Mouse (Mus musculus) hindlimb bud, embryonic 11.5 days (tissue): ENCODE data around the gene Pik3r1.

Experiments
- DNase-seq: peaks from one replicate; pipeline ENCODE4 v3.0.0-alpha.2; 2012; ENCODE audit warnings: low read depth, low spot score; ENCODE audit errors: extremely low spot score

Gene Pik3r1

DNA sequence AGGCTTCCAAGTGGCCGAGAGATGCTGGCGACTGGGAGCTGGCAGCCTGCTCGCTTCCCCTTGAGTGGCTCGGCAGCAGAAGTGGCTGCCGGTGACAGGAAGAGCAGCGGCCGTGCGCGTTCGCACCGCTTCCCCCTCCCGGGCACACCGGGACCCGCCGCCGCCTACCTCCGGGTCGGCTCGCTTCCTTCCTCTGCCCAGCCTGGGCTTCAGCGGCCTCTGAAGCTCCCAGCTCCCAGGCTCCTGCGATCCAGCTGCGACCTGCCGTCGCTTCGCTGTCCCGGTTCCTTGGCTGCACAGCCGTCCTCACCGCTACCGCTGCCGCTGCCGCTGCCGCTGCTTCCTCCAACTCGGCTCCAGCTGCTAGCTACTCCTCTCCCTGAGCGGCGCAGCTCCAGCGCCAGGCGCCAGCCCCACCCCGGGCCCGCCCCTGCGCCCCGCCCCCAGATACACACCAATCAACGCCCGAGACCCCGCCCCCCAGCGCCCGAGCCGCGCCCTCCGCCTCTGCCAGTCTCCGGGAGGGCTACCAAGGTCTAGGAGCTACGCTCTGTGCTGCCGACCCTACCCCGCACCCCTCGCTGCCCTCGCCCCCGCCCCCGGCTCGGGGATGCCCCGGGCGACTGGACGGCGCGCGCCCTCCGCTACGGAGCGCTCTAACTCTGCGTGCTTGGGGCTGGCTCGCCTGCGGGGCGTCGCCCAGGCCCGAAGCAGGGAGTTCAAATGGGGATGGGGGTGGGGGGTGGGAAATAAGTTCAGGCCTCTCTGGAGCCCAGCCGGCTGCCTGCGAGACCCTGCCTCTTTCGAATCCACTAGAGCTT lies at the start of gene Pik3r1:
Gene Pik3r1 (minus strand): TSS at position 409 of the 821 bp plus-strand sequence.
- no peak for DNase-seq

DNA sequence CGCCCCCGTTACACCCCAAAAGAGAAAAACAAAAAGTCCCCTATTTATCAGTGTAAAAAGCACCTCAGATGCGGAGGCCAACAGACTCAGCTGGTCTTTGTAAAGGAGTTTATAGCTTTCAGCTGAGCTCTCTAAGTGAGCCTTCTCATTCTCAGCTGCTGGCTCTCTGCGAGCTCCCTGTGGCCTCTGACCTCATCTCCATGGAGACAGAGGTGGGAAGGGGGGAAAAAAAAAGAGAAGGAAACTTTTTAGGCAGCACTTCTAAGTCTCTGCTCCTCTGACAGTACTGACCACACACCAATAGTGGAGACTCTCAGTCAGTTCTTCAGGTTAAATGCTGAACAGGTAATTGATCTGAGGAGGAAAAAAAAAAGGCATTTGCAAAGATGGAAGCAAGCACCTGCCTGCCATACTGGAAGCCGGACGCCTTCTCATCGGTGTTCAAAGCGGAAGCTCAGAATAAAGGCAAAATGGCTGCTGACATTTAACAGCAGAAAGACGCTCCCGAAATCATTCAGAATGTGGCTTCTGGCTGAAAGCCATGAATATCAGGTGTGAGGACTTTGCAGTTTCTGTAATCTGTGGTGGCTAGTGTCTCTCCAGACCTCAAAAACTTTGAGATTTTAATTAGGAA lies 45.4 kb upstream of the Pik3r1 start:
- peak; percentile 78 for DNase-seq

DNA sequence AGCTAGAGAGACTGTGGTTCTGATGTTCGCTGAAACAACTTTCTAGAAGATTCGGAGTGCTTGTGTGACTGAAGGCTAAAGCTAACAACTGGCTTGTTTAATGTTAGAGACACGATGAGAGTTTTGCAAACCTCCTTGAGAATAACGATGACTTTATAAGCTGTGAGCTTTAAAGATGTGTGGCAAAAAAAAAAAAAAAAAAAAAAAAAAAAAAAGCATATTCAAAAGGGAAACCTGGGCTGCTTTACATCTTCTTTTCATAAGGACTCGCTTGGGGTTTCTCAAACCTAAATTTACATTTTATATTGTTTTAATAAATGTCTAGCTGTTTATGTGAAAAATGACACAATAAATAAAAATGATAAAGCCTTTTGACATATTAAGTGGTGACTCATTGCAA lies 44.3 kb upstream of the Pik3r1 start:
- DNase-seq, result no peak

DNA sequence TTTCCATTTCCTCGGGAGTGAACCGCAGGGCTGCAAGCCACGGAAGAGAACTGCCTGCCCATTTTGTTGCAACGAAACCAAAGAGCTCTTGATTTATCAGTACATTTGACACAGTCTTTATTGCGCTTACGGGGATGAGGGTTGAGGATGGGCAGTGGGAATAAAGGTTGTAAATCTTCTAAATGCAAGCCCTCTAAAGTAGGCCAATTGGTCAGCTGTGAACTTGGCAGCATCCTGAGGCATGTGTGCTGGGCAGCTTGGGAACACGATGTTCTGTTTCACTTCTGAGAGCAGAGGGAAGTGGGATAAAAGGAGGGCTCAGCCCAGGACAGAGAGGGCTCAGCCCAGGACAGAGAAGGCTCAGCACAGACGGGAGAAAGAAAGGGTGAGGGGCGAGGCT lies 43.9 kb upstream of the Pik3r1 start:
- no peak for DNase-seq

DNA sequence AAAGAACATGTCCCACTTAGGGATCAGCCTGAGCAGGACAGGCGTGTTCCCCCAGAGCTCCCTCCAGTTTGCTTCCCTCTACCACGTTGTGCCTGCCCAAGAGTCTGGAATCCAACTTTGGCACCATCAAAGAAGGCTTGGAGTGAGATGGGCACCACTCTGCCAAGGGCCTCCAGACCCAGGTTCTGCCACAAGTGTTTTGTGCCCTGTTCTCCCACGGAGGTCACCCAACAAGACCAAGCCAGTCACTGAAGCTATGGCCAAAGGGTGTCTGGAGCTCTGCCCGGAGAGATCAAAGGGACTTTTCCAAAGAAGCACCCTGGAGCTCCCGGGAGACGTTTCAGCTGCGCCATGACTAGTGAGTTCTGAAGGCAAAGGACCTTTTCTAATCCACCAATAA lies 42.6 kb upstream of the Pik3r1 start:
- DNase-seq, result no peak

DNA sequence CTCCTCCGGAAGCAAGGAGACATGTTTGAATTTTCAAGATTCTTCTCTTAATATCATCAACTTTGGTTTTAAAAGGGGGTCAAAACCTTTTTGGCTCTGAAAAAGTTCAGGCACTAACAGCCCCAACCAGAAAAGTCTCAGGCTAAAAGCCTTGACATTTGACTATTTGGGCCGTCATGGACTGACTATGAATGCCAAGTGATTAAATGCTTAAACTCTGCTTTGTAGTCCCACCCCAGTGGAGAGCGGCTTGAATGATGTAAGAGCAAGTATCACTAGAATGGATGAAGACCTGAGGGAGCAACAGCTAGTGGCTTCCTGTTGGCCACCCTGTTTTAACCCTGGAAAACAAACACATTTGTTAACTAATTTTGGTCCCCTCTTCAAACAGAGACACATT lies 41.8 kb upstream of the Pik3r1 start:
- DNase-seq, result no peak

DNA sequence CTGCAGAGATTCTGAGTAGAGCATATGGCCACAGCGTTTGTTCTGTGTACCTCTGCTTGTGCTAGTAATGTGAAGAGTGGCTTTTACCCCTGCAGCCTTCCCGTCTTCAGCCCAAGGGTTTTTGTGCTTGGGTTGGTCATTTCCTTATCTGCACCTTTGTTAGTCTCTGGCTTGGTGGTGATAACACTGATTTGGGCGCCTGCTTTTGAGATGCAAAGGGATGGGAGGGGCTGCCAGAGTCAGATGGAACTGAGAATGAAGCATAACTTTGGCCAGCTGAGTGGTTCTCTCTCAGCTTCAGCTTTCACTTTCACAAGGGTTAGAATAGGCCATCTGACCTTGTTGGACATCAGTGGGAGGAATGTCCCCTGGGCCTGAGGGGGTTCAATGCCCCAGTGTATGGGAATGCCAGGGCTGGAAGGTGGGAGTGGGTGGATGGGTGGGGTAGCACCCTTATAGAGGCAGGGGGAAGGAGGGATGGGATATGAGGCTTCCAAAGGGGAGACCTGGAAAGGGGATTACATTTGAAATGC lies 37.6 kb upstream of the Pik3r1 start:
- no peak for DNase-seq

DNA sequence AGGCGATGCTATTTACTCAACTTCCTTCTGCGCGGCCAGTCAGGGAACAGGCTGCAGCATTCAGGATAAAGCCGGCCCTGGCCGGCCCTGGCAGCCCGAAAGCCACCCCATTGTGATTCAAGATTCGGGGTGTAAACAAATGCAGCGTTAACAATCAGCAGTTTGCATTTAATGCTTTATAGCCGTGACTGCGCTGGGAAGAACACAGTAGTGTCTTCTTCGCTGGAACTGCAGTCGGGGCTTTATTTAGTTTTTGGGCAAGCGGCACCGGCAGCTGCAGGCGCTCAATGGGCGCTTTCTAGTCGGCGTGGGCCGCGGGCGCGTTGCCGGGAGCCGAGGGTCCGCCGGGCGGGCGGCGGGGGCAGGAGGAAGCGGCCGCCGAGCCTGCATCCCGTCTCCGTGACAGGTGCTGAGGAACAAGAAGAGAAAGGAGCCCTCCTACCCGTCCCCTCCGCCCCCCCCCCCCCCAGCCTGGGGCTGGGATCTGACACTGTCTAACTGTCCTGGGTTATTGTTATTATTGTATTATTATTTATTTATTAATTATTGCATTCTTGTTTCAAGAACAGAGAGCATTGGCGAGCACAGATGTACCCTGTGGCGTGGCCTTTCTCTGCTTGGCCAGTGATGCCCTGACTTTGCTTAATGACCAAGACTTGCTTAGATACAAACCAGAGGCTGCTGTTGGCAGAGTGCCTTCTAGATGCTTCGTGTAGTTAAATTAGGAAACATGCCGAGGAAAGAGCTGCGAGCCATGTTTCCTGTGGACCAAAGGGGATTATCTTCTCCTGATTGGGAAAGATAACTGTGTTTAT lies 33.6 kb upstream of the Pik3r1 start:
- DNase-seq, result no peak

DNA sequence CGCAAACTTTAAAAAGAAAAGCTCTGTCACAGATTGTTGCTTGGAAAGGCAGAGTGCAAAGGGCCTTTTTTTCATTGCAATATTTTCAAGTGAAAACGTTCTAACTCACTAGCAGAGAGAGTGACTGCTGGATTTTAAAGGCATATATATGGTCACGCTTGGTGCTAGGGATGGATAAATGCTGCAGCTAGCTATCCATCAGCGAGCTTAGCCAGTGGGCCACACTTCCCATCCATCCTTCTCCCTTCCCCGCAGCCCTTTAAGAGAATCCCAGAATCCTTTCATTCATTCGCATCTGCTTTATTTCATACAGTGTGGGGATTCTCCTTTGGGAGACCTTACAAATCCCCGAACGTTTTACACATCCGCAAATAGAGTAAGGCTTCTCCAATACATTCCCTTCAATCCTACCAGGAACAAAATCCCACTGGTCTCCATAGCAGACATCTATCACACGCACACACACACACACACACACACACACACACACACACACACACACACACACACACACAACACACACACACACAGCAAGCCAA lies 32.9 kb upstream of the Pik3r1 start:
- DNase-seq, result no peak

DNA sequence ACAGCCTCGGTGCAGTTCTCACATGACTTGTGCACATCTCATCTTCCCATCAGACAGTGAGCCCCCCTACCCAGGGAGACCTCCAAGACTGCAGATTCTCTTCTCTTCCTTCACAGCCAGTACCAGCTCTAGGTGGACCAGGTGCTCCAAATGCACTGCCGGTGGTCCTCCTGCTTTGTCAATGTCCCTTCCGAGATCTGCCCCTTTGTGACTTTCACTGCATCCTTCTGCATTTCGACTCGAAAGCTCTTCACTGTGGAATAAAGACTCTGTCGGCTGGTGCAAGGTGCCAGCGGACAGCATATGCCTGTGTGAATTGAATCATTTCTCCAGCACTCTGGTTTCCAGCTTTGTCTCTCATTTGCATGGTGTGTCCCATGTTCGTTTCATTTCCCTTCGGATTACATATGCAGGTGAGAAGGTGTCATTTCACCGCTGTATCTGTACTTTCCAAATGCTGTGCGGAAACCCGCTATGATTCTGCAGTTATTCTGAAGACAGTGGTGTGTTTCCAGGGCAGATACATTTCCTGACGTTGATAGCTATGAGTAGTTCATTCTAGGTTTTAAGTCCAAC lies 32.1 kb upstream of the Pik3r1 start:
- no peak for DNase-seq

DNA sequence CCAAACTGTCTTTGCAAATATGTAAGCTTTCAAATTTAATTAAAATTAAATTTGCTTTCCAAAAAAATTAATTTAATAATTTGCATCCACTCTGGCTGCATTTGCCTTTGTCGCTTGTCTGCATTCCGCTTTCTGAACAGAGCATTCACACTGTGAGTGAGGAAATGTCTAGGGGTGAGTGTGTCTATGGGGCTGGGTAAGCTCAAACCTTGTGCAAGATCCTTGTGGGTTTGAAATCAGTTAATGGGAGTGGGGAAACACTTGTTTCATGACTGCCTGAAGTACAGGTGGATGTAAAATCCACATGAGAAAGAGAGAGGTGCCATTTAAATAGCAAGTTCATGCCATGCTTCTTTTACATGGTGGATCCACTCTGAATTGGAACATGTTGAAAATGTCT lies 31.3 kb upstream of the Pik3r1 start:
- DNase-seq, result no peak

DNA sequence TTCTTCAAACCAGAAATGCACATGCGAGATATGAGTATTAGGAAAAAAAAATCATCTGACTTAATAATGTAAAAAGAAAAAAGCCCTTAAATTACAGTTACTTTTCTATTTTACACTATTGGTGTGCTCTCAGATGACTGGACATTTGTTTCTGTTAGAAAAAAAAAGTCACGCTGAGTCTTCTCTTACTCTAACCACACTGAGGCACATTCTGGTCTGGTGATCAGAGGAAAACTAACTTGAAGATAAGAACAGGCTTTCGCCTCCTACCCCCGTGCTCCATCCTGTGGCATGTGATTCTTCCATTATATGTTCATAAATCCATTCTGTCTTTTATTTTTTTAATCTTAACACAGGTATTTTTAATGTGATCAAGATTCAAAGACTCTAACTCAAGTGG lies 30.5 kb upstream of the Pik3r1 start:
- no peak for DNase-seq

DNA sequence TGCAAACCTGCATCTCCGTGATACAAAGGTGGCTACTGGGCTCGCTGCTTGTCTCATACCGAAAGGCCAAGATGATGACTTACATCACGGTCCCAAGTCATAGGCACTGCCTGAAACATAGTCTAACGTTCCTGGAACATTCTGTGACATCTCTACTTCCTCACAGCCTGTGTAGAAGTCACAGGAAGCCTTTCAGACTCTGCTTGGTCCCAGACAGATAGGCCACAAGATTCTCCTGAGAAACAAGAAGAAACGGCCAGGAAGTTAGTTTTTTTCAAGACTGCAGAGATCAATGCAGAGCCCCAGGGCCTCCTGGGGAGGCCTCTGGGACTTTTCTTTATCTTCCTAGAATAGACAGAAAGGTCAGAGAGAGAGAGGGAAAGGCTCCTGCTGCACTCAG lies 29.0 kb upstream of the Pik3r1 start:
- no peak for DNase-seq

DNA sequence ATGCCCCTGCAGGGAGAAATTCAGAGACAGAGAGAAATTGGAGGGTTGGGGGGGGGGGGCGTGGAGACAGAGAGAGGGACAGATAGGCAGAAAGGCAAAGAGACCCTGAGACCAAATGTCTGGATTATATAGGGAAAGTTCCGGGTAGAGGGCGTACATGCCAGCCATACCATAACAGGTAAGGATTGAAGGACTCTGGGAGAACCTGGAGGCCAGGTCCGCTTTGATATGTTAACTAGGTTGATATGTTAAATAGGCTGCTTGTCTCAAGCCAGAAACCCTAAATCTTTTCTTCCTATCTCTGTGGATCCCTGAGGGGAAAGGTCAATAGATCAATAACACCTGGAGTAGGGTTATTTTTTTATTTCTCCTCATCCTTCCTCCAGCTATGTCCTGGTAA lies 17.7 kb upstream of the Pik3r1 start:
- no peak for DNase-seq

DNA sequence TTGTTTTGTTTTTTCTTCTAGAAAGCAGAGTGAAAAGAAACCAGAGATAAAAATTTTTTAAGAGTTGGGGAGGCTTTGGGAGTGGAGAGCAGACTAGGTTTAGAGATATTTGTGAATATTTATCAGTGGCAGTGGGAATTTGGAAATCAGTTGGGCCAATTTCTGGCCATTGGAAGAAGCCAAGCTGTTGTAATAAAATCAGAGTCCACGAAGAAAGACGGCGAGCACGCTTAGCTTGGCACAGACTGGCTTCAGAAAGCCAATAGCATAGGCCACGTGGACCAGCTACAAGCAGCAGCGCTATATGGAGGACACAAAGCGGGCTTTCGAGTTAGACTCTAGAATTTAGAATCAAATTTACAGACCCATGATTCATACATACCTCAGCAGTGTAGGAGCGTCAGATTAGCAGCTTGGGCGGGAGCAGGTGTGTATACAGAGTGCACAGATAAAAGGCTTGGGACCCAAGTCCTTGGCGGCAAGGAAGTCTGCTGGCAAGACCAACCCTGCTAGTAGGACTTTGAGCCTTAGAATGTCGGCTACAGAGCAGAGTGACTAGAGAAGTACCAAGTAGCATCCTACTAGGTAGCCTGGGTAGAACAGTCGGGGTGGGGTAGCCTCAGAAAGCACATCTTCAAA lies 16.8 kb upstream of the Pik3r1 start:
- no peak for DNase-seq

DNA sequence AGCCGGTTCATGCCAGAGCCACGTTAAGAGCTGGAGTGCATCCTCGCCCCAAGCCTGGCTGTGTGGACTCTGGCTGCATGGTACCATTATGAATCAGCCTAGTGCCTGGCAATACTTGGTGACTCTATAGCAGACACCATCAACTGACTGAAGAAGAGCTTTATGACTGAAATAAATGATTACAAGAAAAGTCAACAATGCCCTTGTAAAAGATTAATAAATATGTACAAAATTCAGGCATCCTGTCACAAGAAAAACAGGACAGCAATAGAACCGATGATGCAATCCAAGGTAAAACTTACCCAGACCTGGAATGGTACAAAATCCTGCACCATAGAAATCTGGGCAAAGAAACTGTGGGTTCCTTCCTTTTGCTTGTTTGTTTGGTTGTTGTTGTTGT lies 11.0 kb upstream of the Pik3r1 start:
- DNase-seq, result no peak

DNA sequence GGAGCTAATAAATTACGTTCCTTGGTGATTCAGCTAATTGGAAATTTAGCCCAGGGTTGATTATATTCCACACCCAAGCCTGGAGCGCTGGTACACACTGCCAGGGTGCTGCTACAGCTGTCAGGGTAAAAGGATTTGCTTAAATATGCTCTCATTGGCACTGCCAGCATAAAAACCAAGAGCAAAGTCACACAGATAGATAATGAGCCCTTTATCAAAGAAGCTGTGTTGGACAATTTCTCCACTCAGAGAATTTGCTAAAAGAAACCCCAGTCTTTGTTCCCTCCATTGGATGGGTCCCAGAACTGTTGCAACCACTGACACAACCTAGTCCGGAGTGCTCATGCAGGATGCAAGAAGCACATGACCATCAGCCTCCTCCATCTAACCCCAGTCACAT lies 9.8 kb upstream of the Pik3r1 start:
- no peak for DNase-seq

DNA sequence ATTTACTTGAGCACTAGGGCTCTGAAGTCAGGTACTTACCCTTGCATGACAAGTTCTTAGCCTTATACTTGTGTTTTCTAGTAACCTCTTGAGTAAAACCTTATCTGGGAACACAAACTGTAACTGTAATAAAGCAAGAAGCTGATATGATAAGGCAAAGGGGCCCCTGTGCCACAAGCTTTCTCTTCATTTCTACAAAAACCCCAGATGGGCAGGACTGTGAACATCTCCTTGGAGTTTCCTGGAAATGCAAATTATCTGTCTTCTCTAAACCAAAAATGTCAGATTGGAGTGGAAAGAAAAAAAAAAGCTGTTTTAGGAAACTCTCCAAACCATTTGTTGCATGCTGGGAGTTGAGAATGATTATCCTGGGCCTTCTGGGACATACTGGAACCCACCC lies 3.1 kb upstream of the Pik3r1 start:
- no peak for DNase-seq

DNA sequence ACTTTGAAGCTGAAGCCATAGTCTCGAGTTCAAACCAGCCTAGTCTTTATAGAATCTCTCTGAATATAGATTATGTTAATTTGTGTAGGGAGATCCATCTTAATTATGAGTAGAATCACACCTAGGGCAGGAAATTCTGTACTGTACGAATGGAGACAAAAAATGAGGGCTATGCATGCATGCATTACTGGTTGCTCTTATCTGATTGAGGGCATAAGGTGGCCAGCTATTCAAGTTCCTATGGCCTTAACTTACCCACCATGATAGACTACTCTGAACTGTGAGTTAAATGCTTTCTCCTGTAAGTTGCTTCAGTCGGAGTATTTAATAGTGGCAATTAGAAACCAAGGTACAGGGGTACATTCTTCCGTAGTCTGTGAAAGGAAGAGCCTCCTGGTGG lies 1.9 kb upstream of the Pik3r1 start:
- DNase-seq, result no peak

DNA sequence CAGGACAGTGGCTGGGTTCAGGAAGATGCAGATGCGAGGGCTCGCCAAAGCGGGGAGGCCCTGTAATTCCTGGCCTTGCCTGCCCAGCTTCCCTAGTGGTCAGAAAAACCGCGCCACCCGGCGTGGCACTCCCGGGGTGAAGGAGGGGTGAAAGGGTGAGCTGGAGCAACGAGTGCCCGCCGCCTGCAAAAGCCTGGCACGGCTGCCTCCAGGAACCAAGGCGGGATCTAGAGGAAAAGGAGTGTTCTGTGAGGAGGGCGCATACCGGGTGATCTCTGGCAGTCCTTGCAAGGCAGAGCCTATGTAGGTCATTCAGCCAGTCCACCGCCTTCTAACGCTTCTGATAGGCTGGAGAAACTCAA lies 594 bp upstream of the Pik3r1 start:
- DNase-seq, result no peak
